Mouse (Mus musculus): ENCODE data around the gene Neb. TPM values are rescaled to one million over a fixed set of nuclear protein-coding genes. Genes with fewer than 3 reads are reported as not detected.

The Neb gene
- polyA plus RNA-seq, 1 experiment from 2014 or later, result 3.5 TPM

- no peaks in the 10 kb centered on the region for H3K36me3 ChIP-seq
- no peaks in the 10 kb centered on the region for H3K4me1 ChIP-seq (replicated peaks)
- no peak overlapping the region for H3K4me2 ChIP-seq
- no peaks in the 10 kb centered on the region for H3K9me3 ChIP-seq
- WGBS, result 53% methylated on average over 8 of the region's 8 CpGs
- H3K9ac ChIP-seq, result no peak overlapping the region
- H3K27me3 ChIP-seq, result no peaks in the 10 kb centered on the region
- no peak overlapping the region for H3K4me3 ChIP-seq
- no peak for ATAC-seq (ENCODE audit: low read depth)
- H3K27ac ChIP-seq (replicated peaks), result no peak overlapping the region
These were observed 158.2 kb downstream of the Neb start for GRCm38 (mm10) chr2:52220074-52220473.

- Histone ChIP-seq H3K4me1 (replicated peaks) (peaks cover 3% of the 10 kb centered on the region; the same call in 1 of the 2 replicates), H3K27ac (replicated peaks) (no peak overlapping the region), H3K4me2 (no peak overlapping the region), H3K9ac (no peak overlapping the region), H3K4me3 (no peak overlapping the region), H3K9me3 (no peaks in the 10 kb centered on the region), H3K27me3 (no peaks in the 10 kb centered on the region), H3K36me3 (no peaks in the 10 kb centered on the region)
- 93% methylated on average over 8 of the region's 8 CpGs for WGBS
- ATAC-seq (ENCODE audit: low read depth), result no peak
These were observed 162.3 kb downstream of the Neb start for GRCm38 (mm10) chr2:52215945-52216344.

GRCm38 (mm10) chr2:52212561-52212961 is 165.7 kb downstream of the Neb start:
- Histone ChIP-seq H3K9ac (no peak overlapping the region), H3K36me3 (no peaks in the 10 kb centered on the region), H3K4me1 (replicated peaks) (peaks cover 3% of the 10 kb centered on the region; the same call in 1 of the 2 replicates), H3K9me3 (no peaks in the 10 kb centered on the region), H3K4me2 (no peak overlapping the region), H3K27me3 (no peaks in the 10 kb centered on the region), H3K27ac (replicated peaks) (no peak overlapping the region), H3K4me3 (no peak overlapping the region)
- WGBS, result 89% methylated on average over 11 of the region's 11 CpGs
- ATAC-seq (ENCODE audit: low read depth), result no peak

- no peak for ATAC-seq (ENCODE audit: low read depth)
- Histone ChIP-seq H3K27ac (replicated peaks) (no peak overlapping the region), H3K4me3 (no peak overlapping the region), H3K27me3 (no peaks in the 10 kb centered on the region), H3K36me3 (no peaks in the 10 kb centered on the region), H3K4me2 (no peak overlapping the region), H3K4me1 (replicated peaks) (peaks cover 3% of the 10 kb centered on the region; the same call in 1 of the 2 replicates), H3K9ac (no peak overlapping the region), H3K9me3 (no peaks in the 10 kb centered on the region)
- 59% methylated on average over 5 of the region's 5 CpGs for WGBS
These were observed 166.8 kb downstream of the Neb start for GRCm38 (mm10) chr2:52211358-52211899.

- H3K4me3 ChIP-seq, result no peak overlapping the region
These were observed 167.6 kb downstream of the Neb start for GRCm38 (mm10) chr2:52210685-52211084.

GRCm38 (mm10) chr2:52204992-52205391 is 173.3 kb downstream of the Neb start:
- Histone ChIP-seq H3K4me1 (replicated peaks) (no peaks in the 10 kb centered on the region), H3K36me3 (no peaks in the 10 kb centered on the region)
- WGBS, result 84% methylated on average over 4 of the region's 4 CpGs

More at GRCm38 (mm10) chr2:52210685-52211084, 167.6 kb downstream of the Neb start:
- Histone ChIP-seq H3K9me3 (no peaks in the 10 kb centered on the region), H3K36me3 (no peaks in the 10 kb centered on the region), H3K27ac (replicated peaks) (no peak overlapping the region), H3K27me3 (no peaks in the 10 kb centered on the region), H3K4me1 (replicated peaks) (peaks cover 3% of the 10 kb centered on the region; the same call in 1 of the 2 replicates), H3K9ac (no peak overlapping the region), H3K4me2 (no peak overlapping the region)
- 90% methylated on average over 7 of the region's 7 CpGs for whole genome bisulfite sequencing
- ATAC-seq (ENCODE audit: low read depth), result no peak

GRCm38 (mm10) chr2:52193629-52194028 is 184.6 kb downstream of the Neb start:
- Histone ChIP-seq H3K27me3 (no peaks in the 10 kb centered on the region), H3K27ac (replicated peaks) (no peak overlapping the region), H3K4me2 (no peak overlapping the region), H3K4me3 (no peak overlapping the region), H3K9me3 (no peaks in the 10 kb centered on the region), H3K36me3 (no peaks in the 10 kb centered on the region), H3K4me1 (replicated peaks) (no peaks in the 10 kb centered on the region), H3K9ac (no peak overlapping the region)
- no peak for ATAC-seq (ENCODE audit: low read depth)
- 90% methylated on average over 6 of the region's 6 CpGs for WGBS

More at GRCm38 (mm10) chr2:52204992-52205391, 173.3 kb downstream of the Neb start:
- no peaks in the 10 kb centered on the region for H3K9me3 ChIP-seq
- no peak overlapping the region for H3K9ac ChIP-seq
- no peak overlapping the region for H3K4me2 ChIP-seq
- no peak for ATAC-seq (ENCODE audit: low read depth)
- H3K27me3 ChIP-seq, result no peaks in the 10 kb centered on the region
- no peak overlapping the region for H3K27ac ChIP-seq (replicated peaks)
- no peak overlapping the region for H3K4me3 ChIP-seq

- 91% methylated on average over 1 of the region's 1 CpGs for WGBS
These were observed 198.6 kb downstream of the Neb start for GRCm38 (mm10) chr2:52179678-52180077.

GRCm38 (mm10) chr2:52177726-52178125 is 200.5 kb downstream of the Neb start:
- H3K4me3 ChIP-seq, result no peak overlapping the region
- no peak for ATAC-seq (ENCODE audit: low read depth)
- H3K4me1 ChIP-seq (replicated peaks), result no peaks in the 10 kb centered on the region
- no peak overlapping the region for H3K9ac ChIP-seq
- H3K4me2 ChIP-seq, result no peak overlapping the region
- no peaks in the 10 kb centered on the region for H3K27me3 ChIP-seq
- no peaks in the 10 kb centered on the region for H3K9me3 ChIP-seq
- H3K27ac ChIP-seq (replicated peaks), result no peak overlapping the region
- 82% methylated on average over 9 of the region's 9 CpGs for WGBS
- no peaks in the 10 kb centered on the region for H3K36me3 ChIP-seq

More at GRCm38 (mm10) chr2:52179678-52180077, 198.6 kb downstream of the Neb start:
- Histone ChIP-seq H3K36me3 (no peaks in the 10 kb centered on the region), H3K27me3 (no peaks in the 10 kb centered on the region), H3K4me1 (replicated peaks) (no peaks in the 10 kb centered on the region), H3K27ac (replicated peaks) (no peak overlapping the region), H3K9me3 (no peaks in the 10 kb centered on the region), H3K9ac (no peak overlapping the region), H3K4me2 (no peak overlapping the region), H3K4me3 (no peak overlapping the region)
- no peak for ATAC-seq (ENCODE audit: low read depth)

- H3K9me3 ChIP-seq, result no peaks in the 10 kb centered on the region
- no peak for ATAC-seq (ENCODE audit: low read depth)
- no peaks in the 10 kb centered on the region for H3K36me3 ChIP-seq
- H3K4me3 ChIP-seq, result no peak overlapping the region
- H3K4me1 ChIP-seq (replicated peaks), result no peaks in the 10 kb centered on the region
- H3K27ac ChIP-seq (replicated peaks), result no peak overlapping the region
- no peaks in the 10 kb centered on the region for H3K27me3 ChIP-seq
- WGBS, result 95% methylated on average over 7 of the region's 7 CpGs
- H3K9ac ChIP-seq, result no peak overlapping the region
- H3K4me2 ChIP-seq, result no peak overlapping the region
These were observed 201.1 kb downstream of the Neb start for GRCm38 (mm10) chr2:52177184-52177583.

- Histone ChIP-seq H3K36me3 (no peaks in the 10 kb centered on the region), H3K4me2 (no peak overlapping the region), H3K9ac (no peak overlapping the region), H3K27me3 (no peaks in the 10 kb centered on the region), H3K4me3 (no peak overlapping the region), H3K4me1 (replicated peaks) (no peaks in the 10 kb centered on the region), H3K27ac (replicated peaks) (no peak overlapping the region), H3K9me3 (no peaks in the 10 kb centered on the region)
- ATAC-seq (ENCODE audit: low read depth), result no peak
- WGBS, result 73% methylated on average over 8 of the region's 8 CpGs
These were observed 201.7 kb downstream of the Neb start for GRCm38 (mm10) chr2:52176537-52176936.

GRCm38 (mm10) chr2:52174951-52175350 is 203.3 kb downstream of the Neb start:
- Histone ChIP-seq H3K36me3 (no peaks in the 10 kb centered on the region), H3K4me2 (no peak overlapping the region), H3K27ac (replicated peaks) (no peak overlapping the region), H3K4me3 (no peak overlapping the region), H3K27me3 (no peaks in the 10 kb centered on the region), H3K4me1 (replicated peaks) (no peaks in the 10 kb centered on the region), H3K9ac (no peak overlapping the region), H3K9me3 (no peaks in the 10 kb centered on the region)
- ATAC-seq (ENCODE audit: low read depth), result no peak
- WGBS, result 95% methylated on average over 4 of the region's 4 CpGs

Data from neural tube, embryonic 13.5 days (tissue).